Mouse (Mus musculus) small intestine, adult 2 months (tissue): Measurements from ENCODE around the gene Vmn1r112. TPM values are rescaled to one million over a fixed set of nuclear protein-coding genes. Genes with fewer than 3 reads are reported as not detected.
"Not testable (repeated sequence)": the region's sequence is repeated elsewhere in the genome, so short reads cannot be mapped to it uniquely, and the experiment has no call there.

ENCODE experiments used
- H3K27ac ChIP-seq: fragments of 200-500 bp; 2 replicates; pipeline ENCODE4 v1.5.1; 2012; ENCODE audit warnings: low read depth, low read length, control low read depth, inconsistent platforms; ENCODE audit not compliant: insufficient read depth
- H3K27me3 ChIP-seq: fragments of 200-500 bp; 2 replicates; pipeline ENCODE4 v1.6.1; 2012; ENCODE audit warnings: mild to moderate bottlenecking, moderate library complexity, low read length, inconsistent platforms; ENCODE audit not compliant: control insufficient read depth, insufficient read depth
- H3K36me3 ChIP-seq: fragments of 200-500 bp; 2 replicates; pipeline ENCODE4 v1.6.1; 2012; ENCODE audit warnings: mild to moderate bottlenecking, low read length, control low read depth, inconsistent platforms; ENCODE audit not compliant: control insufficient read depth, insufficient read depth
- H3K4me1 ChIP-seq: fragments of 200-500 bp; 2 replicates; pipeline ENCODE4 v1.6.1; 2012; ENCODE audit warnings: low read length, inconsistent platforms, mixed read lengths; ENCODE audit not compliant: control insufficient read depth, insufficient read depth, insufficient read length
- H3K4me3 ChIP-seq: fragments of 200-500 bp; 2 replicates; pipeline ENCODE4 v1.5.1; 2012; ENCODE audit warnings: low read depth, mild to moderate bottlenecking, control low read depth, inconsistent platforms, low read length, moderate library complexity
- WGBS: fragments of 180-500 bp; shearing (Covaris S2); methylation state at CpG from one replicate; pipeline ENCODE4 v1.1.7; 2018; 5-methylcytosine and 5-hydroxymethylcytosine counted together
- polyA plus RNA-seq: library from polyadenylated mRNA; depleted of rRNA; stranded (reverse); fragments of >200 nt; gene quantifications from 2 replicates; pipeline ENCODE4 v1.2.3, GENCODE M21; 2012; rRNA removed

The Vmn1r112 gene
- polyA plus RNA-seq, result not detected in 2 replicates

- H3K27ac ChIP-seq, H3K36me3 ChIP-seq, H3K27me3 ChIP-seq, H3K4me3 ChIP-seq, H3K4me1 ChIP-seq: not testable (repeated sequence)
- no CpG with 5 or more reads among the region's 3 CpGs for WGBS
These were observed at the start of gene Vmn1r112 for GRCm38 (mm10) chr7:20770885-20771284. Gene Vmn1r112, plus strand, starts transcription at chr7:20771185.

DNA sequence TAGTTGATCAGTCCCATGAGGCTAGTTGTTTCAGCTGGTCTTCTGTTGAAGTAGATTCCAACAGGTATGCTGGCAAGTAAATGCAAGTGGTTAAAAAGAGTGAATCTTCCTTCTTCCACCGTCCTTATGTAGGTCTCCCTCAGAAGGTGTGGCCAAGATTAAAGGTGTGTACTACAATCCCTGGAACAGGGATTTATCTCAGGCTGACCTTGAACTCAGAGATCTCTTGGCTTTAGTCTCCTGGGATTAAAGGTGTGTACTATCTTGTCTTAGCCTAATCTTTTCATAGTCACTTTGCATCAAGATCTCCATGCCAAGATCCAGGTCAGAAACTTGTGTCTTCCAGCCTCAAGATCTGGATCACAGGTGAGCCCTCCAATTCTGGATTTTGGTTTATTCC is 40.5 kb upstream of the Vmn1r112 start, which contains the start of gene Gm10668:
Gm10668 (minus strand) TSS at position 101 of the 400 bp plus-strand sequence.
- H3K4me3 ChIP-seq, H3K27me3 ChIP-seq, H3K36me3 ChIP-seq, H3K4me1 ChIP-seq, H3K27ac ChIP-seq: not testable (repeated sequence)
- no CpG with 5 or more reads among the region's 1 CpGs for WGBS

GRCm38 (mm10) chr7:20786985-20787384 is 16.0 kb downstream of the Vmn1r112 start, which contains the start of gene Vmn1r113:
Gene Vmn1r113, plus strand, starts transcription at chr7:20787285.
- not testable (repeated sequence) for H3K4me3 ChIP-seq, H3K4me1 ChIP-seq, H3K27ac ChIP-seq, H3K36me3 ChIP-seq, H3K27me3 ChIP-seq
- 56% methylated on average over 2 of the region's 2 CpGs for WGBS

GRCm38 (mm10) chr7:20812086-20812485 is 41.1 kb downstream of the Vmn1r112 start, which contains the start of gene Vmn1r114:
Gene Vmn1r114, minus strand, starts transcription at chr7:20812186.
- H3K4me1 ChIP-seq, H3K27ac ChIP-seq, H3K27me3 ChIP-seq, H3K36me3 ChIP-seq, H3K4me3 ChIP-seq: not testable (repeated sequence)
- no CpG with 5 or more reads among the region's 5 CpGs for WGBS

Other genes with a start within 250 kb of the Vmn1r112 start
- not detected in 2 replicates for gene Vmn1r104, start 237.3 kb upstream of the Vmn1r112 start, polyA plus RNA-seq
- gene Gm5726, start 225.4 kb upstream of the Vmn1r112 start, polyA plus RNA-seq, result not detected in 2 replicates
- gene Gm4141, start 194.9 kb upstream of the Vmn1r112 start, polyA plus RNA-seq, result not detected in 2 replicates
- gene Gm4513, start 172.2 kb upstream of the Vmn1r112 start, polyA plus RNA-seq, result not detected in 2 replicates
- gene Vmn1r107, start 102.3 kb upstream of the Vmn1r112 start, polyA plus RNA-seq, result not detected in 2 replicates
- gene Vmn1r111, start 68.0 kb upstream of the Vmn1r112 start, polyA plus RNA-seq, result not detected in 2 replicates
- gene Gm10668, start 40.6 kb upstream of the Vmn1r112 start, polyA plus RNA-seq, result not detected in 2 replicates
- gene Vmn1r113, start 16.1 kb downstream of the Vmn1r112 start, polyA plus RNA-seq, result not detected in 2 replicates
- gene Vmn1r114, start 41.0 kb downstream of the Vmn1r112 start, polyA plus RNA-seq, result not detected in 2 replicates
- not detected in 2 replicates for gene Vmn1r115, start 73.8 kb downstream of the Vmn1r112 start, polyA plus RNA-seq
- gene Vmn1r116, start 101.1 kb downstream of the Vmn1r112 start, polyA plus RNA-seq, result not detected in 2 replicates
- gene Vmn1r117, start 112.9 kb downstream of the Vmn1r112 start, polyA plus RNA-seq, result not detected in 2 replicates
- gene Vmn1r118, start 141.2 kb downstream of the Vmn1r112 start, polyA plus RNA-seq, result not detected in 2 replicates
- gene Vmn1r119, start 241.3 kb downstream of the Vmn1r112 start, polyA plus RNA-seq, result not detected in 2 replicates